Mouse (Mus musculus): Measurements from ENCODE around the gene Smc3. TPM values are rescaled to one million over a fixed set of nuclear protein-coding genes. Genes with fewer than 3 reads are reported as not detected.
"Not testable (repeated sequence)": the region's sequence is repeated elsewhere in the genome, so short reads cannot be mapped to it uniquely, and the experiment has no call there.

Gene Smc3
- polyA plus RNA-seq, 1 experiment from 2014 or later = 67.8 TPM

GRCm38 (mm10) chr19:53573151-53573550 is 27.0 kb upstream of the Smc3 start:
- Histone ChIP-seq H3K9me3 (ENCODE audit: control insufficient read depth, low read length) (no peaks in the 10 kb centered on the region), H3K4me2 (ENCODE audit: low read length) (no peak overlapping the region), H3K4me1 (ENCODE audit: control insufficient read depth, insufficient read depth, low read length) (no peaks in the 10 kb centered on the region), H3K27ac (replicated peaks; ENCODE audit: low read depth, low read length) (no peak overlapping the region), H3K27me3 (ENCODE audit: control insufficient read depth, insufficient read depth, low read length) (no peaks in the 10 kb centered on the region), H3K9ac (replicated peaks; ENCODE audit: low read length) (no peak overlapping the region), H3K4me3 (replicated peaks; ENCODE audit: low read depth, low read length) (no peak overlapping the region), H3K36me3 (ENCODE audit: control insufficient read depth, insufficient read depth, low read length) (no peaks in the 10 kb centered on the region)
- no peak for ATAC-seq (ENCODE audit: low FRiP score, low TSS enrichment)
- no peak for DNase-seq
- WGBS = 90% methylated on average over 3 of the region's 3 CpGs

DNA sequence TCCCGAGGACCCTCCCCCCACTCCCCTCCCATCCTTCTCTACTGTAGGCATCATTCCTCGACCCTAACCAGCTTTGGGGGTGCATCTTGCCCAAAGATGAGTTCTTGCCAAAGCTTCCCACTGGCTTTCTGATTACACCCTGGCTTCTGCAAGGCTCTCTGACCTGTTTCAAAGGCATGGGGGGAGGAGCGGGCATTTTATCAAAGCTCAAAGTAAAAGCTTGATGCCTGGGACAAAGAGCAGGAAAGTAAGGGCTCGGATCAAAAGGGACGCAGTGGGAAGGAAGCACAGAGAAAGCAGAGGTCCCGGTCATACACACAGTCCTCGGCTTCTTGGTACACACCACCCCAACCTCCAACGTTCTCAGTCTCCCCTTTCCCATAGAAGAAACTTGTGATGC is 26.1 kb upstream of the Smc3 start:
- Histone ChIP-seq H3K27ac (replicated peaks; ENCODE audit: low read depth, low read length) (no peak overlapping the region), H3K4me3 (replicated peaks; ENCODE audit: low read depth, low read length) (no peak overlapping the region), H3K4me1 (ENCODE audit: control insufficient read depth, insufficient read depth, low read length) (no peaks in the 10 kb centered on the region), H3K36me3 (ENCODE audit: control insufficient read depth, insufficient read depth, low read length) (no peaks in the 10 kb centered on the region), H3K9me3 (ENCODE audit: control insufficient read depth, low read length) (no peaks in the 10 kb centered on the region), H3K27me3 (ENCODE audit: control insufficient read depth, insufficient read depth, low read length) (no peaks in the 10 kb centered on the region), H3K4me2 (ENCODE audit: low read length) (no peak overlapping the region), H3K9ac (replicated peaks; ENCODE audit: low read length) (no peak overlapping the region)
- DNase-seq (no peak), ATAC-seq (ENCODE audit: low FRiP score, low TSS enrichment) (no peak)
- WGBS = 29% methylated on average over 8 of the region's 8 CpGs

DNA sequence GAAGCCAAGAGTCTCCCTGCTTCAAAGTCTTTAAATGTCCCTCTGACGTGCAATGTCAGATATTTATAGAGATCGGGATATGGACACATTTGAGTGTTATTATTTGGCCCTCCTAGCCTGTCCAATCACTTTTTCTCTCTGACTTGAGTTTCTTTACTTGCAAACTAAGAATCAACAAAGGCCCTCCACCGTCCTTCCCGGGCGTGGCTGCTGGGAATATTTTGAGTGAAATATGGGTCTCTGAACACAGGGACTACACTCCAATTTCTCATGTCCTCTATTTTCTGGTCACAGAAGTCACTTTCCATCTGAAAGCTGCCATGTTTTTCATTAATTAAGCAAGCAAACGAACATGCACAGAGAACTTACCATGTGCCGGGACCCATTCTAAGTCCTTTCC is 25.7 kb upstream of the Smc3 start:
- Histone ChIP-seq H3K4me1 (ENCODE audit: control insufficient read depth, insufficient read depth, low read length) (no peaks in the 10 kb centered on the region), H3K9me3 (ENCODE audit: control insufficient read depth, low read length) (no peaks in the 10 kb centered on the region), H3K4me3 (replicated peaks; ENCODE audit: low read depth, low read length) (no peak overlapping the region), H3K27ac (replicated peaks; ENCODE audit: low read depth, low read length) (no peak overlapping the region), H3K27me3 (ENCODE audit: control insufficient read depth, insufficient read depth, low read length) (no peaks in the 10 kb centered on the region), H3K9ac (replicated peaks; ENCODE audit: low read length) (no peak overlapping the region), H3K36me3 (ENCODE audit: control insufficient read depth, insufficient read depth, low read length) (no peaks in the 10 kb centered on the region), H3K4me2 (ENCODE audit: low read length) (no peak overlapping the region)
- WGBS = 87% methylated on average over 7 of the region's 7 CpGs
- DNase-seq (no peak), ATAC-seq (ENCODE audit: low FRiP score, low TSS enrichment) (no peak)

DNA sequence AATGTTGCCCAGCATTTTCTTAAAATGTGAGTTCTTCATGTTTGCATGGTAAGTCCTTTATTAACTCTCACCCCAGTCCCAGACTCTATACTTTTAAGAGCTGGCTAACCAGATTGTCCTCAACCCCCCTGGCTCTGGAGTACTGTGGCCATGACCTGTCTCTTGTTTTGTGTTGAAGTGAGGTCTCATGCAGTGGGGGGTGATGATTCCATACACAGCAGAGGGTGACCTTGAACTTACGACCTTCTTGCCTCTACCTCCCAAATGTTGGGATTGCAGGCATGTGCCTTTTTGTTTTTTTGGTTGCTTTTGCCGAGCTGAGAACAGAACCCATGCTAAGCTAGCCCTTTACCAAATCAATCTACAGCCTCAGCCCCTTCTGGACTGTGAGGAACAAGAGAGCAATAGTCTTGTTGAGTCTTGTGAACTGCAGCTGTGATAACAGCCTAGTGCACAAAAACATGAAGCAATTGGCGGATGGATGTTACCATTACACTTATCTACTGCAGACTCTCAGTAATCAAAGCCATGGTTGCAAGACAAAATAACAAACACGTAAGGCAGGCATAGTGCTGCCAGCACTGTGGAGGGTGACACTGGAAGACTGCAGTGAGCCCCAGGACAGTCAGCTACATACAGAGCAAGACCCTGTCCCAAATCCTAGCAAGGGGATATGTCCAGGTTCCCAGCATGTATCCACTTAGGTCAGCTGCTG is 24.7 kb upstream of the Smc3 start:
- H3K4me2 ChIP-seq (ENCODE audit: low read length) = no peak overlapping the region

DNA sequence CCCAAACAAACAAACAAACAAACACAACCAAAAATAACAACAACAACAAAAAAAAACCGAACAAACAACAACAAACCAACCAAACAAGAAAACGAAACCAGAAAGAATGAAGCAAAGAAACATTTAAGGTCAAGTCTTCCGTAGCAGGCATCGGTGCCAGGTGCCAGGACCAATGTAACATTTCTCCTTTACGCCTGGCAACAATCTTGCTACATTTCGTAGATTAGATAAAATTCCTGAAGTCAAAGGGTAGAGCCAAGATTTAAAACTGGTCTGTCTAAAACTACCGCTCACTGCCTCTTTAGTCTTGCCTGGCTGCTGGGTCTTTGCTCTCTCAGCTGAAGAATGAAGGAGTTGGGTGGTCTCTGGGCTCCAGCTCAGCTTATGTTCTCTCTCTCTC is 24.1 kb upstream of the Smc3 start:
- no peak overlapping the region for H3K4me3 ChIP-seq (replicated peaks; ENCODE audit: low read depth, low read length)
- 90% methylated on average over 7 of the region's 7 CpGs for WGBS
- H3K27me3 ChIP-seq (ENCODE audit: control insufficient read depth, insufficient read depth, low read length) = no peaks in the 10 kb centered on the region
- DNase-seq (no peak), ATAC-seq (ENCODE audit: low FRiP score, low TSS enrichment) (no peak)
- no peak overlapping the region for H3K27ac ChIP-seq (replicated peaks; ENCODE audit: low read depth, low read length)
- H3K9ac ChIP-seq (replicated peaks; ENCODE audit: low read length) = no peak overlapping the region
- no peaks in the 10 kb centered on the region for H3K9me3 ChIP-seq (ENCODE audit: control insufficient read depth, low read length)
- no peaks in the 10 kb centered on the region for H3K4me1 ChIP-seq (ENCODE audit: control insufficient read depth, insufficient read depth, low read length)
- H3K4me2 ChIP-seq (ENCODE audit: low read length) = no peak overlapping the region
- no peaks in the 10 kb centered on the region for H3K36me3 ChIP-seq (ENCODE audit: control insufficient read depth, insufficient read depth, low read length)

More for the DNA sequence above, 24.7 kb upstream of the Smc3 start:
- Histone ChIP-seq H3K9ac (replicated peaks; ENCODE audit: low read length) (no peak overlapping the region), H3K4me3 (replicated peaks; ENCODE audit: low read depth, low read length) (no peak overlapping the region), H3K9me3 (ENCODE audit: control insufficient read depth, low read length) (no peaks in the 10 kb centered on the region), H3K27ac (replicated peaks; ENCODE audit: low read depth, low read length) (no peak overlapping the region), H3K4me1 (ENCODE audit: control insufficient read depth, insufficient read depth, low read length) (no peaks in the 10 kb centered on the region), H3K36me3 (ENCODE audit: control insufficient read depth, insufficient read depth, low read length) (no peaks in the 10 kb centered on the region), H3K27me3 (ENCODE audit: control insufficient read depth, insufficient read depth, low read length) (no peaks in the 10 kb centered on the region)
- WGBS = 88% methylated on average over 4 of the region's 4 CpGs
- DNase-seq = no peak
- no peak for ATAC-seq (ENCODE audit: low FRiP score, low TSS enrichment)

DNA sequence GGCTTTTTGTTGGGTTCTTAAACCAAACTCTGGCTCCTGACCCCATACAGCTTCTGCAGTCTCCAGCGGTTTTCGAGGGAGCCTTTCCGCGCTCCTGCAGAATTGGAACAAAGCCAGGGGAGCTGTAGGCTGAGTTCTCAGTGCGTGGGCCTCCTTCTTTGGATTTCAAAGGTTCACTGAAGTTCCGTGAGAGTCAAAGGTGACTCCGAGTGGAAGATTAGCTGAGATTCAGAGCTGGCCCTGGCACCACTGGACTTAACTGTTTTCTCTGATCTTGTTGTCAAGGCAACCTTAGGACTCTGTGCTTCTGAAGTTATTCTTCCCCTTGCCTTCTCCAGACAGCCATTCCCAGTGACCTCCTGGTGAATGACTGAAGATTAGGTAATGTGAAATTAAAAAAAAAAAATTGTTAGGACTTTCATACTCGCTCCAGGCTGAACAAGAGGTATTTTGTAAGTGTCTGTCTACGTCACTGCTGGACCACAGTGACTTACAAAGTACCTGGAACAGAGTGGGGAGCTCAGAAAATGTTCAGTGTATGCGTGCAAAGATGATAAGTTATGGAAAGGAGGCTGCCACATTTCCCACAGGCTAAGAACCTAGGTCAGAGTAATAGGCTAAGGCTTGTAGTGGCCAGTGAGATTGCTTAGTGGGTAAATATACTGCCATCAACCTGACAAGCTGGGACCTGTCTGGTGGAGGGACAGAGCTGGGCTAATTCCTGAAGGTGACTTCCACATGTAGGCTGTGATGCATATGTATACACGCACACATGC is 23.0 kb upstream of the Smc3 start:
- no peaks in the 10 kb centered on the region for H3K36me3 ChIP-seq (ENCODE audit: control insufficient read depth, insufficient read depth, low read length)
- no peaks in the 10 kb centered on the region for H3K4me1 ChIP-seq (ENCODE audit: control insufficient read depth, insufficient read depth, low read length)
- H3K9ac ChIP-seq (replicated peaks; ENCODE audit: low read length) = no peak overlapping the region
- H3K9me3 ChIP-seq (ENCODE audit: control insufficient read depth, low read length) = no peaks in the 10 kb centered on the region
- no peak overlapping the region for H3K27ac ChIP-seq (replicated peaks; ENCODE audit: low read depth, low read length)
- H3K4me3 ChIP-seq (replicated peaks; ENCODE audit: low read depth, low read length) = no peak overlapping the region
- H3K27me3 ChIP-seq (ENCODE audit: control insufficient read depth, insufficient read depth, low read length) = no peaks in the 10 kb centered on the region
- no peak overlapping the region for H3K4me2 ChIP-seq (ENCODE audit: low read length)
- DNase-seq = peak; percentile 41
- WGBS = 38% methylated on average over 11 of the region's 11 CpGs
- ATAC-seq (ENCODE audit: low FRiP score, low TSS enrichment) = no peak

DNA sequence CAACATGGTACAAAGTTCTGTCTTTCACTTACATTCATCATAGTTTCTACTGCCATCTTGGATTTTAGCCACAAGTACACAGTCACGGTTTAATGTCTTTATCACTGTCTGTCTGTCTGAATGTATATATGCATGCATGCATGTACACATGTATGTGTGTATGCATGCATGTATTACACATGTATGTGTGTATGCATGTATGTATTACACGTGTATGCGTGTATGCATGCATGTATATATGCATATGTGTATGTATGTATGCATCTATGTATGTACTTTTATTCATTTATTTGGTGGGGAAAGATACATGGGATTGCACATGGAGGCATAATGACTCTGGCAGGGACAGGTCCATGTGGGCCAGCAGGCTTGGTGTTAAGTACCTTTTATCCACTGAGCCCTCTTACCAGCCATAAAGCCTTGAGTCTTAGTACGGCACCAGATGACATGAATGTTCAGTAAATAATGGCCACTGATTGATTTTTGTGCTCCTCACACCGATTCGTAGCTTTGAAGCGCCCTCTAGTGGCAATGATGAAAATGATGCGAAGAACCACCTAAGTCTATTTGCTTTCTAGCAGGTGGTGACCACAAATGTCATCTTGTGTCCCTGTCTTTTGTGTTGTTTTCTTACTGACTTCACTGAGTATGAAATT is 21.5 kb upstream of the Smc3 start:
- Histone ChIP-seq H3K9me3 (ENCODE audit: control insufficient read depth, low read length) (no peaks in the 10 kb centered on the region), H3K4me3 (replicated peaks; ENCODE audit: low read depth, low read length) (no peak overlapping the region), H3K36me3 (ENCODE audit: control insufficient read depth, insufficient read depth, low read length) (no peaks in the 10 kb centered on the region), H3K27ac (replicated peaks; ENCODE audit: low read depth, low read length) (no peak overlapping the region), H3K9ac (replicated peaks; ENCODE audit: low read length) (no peak overlapping the region), H3K4me1 (ENCODE audit: control insufficient read depth, insufficient read depth, low read length) (no peaks in the 10 kb centered on the region), H3K27me3 (ENCODE audit: control insufficient read depth, insufficient read depth, low read length) (no peaks in the 10 kb centered on the region), H3K4me2 (ENCODE audit: low read length) (peak overlapping the region; percentile 12; the same call in 1 of the 2 replicates)
- ATAC-seq (ENCODE audit: low FRiP score, low TSS enrichment) (peak; percentile 40; the same call in 1 of the 2 replicates), DNase-seq (peak; percentile 94)
- WGBS = 15% methylated on average over 8 of the region's 8 CpGs

DNA sequence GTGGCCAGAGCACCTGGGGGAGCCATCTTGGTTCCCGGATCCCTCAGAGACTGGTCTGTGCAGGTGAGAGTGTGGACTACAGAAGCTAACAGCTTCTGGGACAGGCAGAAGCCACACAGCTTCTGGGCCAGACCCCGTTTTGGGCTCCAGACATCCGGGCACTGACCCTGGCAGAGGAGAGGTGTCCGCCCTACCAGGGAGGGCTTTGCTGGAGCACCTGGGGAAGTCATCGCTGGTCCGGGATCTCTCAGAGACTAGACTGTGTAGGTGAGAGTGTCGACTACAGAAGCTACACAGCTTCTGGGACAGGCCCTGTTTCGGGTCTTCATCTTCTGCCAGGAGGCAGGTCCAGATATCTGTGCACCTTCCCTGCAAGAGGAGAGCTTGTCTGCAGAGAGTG is 19.9 kb upstream of the Smc3 start:
- DNase-seq; H3K4me3 ChIP-seq (replicated peaks; ENCODE audit: low read depth, low read length): not testable (repeated sequence)
- WGBS = 90% methylated on average over 8 of the region's 8 CpGs

More for the DNA sequence above, 19.9 kb upstream of the Smc3 start:
- not testable (repeated sequence) for H3K27ac ChIP-seq (replicated peaks; ENCODE audit: low read depth, low read length); H3K4me1 ChIP-seq (ENCODE audit: control insufficient read depth, insufficient read depth, low read length); H3K36me3 ChIP-seq (ENCODE audit: control insufficient read depth, insufficient read depth, low read length); H3K4me2 ChIP-seq (ENCODE audit: low read length); H3K9ac ChIP-seq (replicated peaks; ENCODE audit: low read length); ATAC-seq (ENCODE audit: low FRiP score, low TSS enrichment); H3K9me3 ChIP-seq (ENCODE audit: control insufficient read depth, low read length); H3K27me3 ChIP-seq (ENCODE audit: control insufficient read depth, insufficient read depth, low read length)
